Mouse (Mus musculus): ENCODE measurements around the gene Hectd4. TPM values are rescaled to one million over a fixed set of nuclear protein-coding genes. Genes with fewer than 3 reads are reported as not detected.

Gene Hectd4
- polyA plus RNA-seq, 1 experiment from 2014 or later = 2.2 TPM

DNA sequence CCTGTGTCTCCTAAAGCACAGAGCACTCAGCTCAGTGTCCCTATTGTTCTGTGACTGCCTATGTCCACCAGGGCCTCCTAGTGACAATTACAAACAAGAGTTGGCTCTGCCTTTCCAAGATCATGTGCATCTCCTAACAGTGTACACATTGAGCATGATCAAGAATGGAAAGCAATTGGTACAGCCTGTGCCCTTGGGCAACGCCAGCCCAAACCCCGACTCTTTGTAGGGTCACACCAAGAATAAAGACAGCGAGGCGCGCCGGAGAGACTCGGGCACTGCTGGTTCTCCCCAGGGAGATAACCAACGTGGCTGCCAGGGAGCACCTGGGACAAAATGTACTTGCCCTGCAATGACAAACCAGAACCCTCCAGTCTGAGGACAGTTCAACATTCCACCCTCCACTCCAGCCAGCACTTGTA, 32.4 kb upstream of the Hectd4 start:
- Histone ChIP-seq H3K27ac (ENCODE audit: low read depth, low read length) (no peak overlapping the region), H3K27me3 (replicated peaks; ENCODE audit: control insufficient read depth, insufficient read depth, low read length) (no peaks in the 10 kb centered on the region), H3K9me3 (ENCODE audit: control insufficient read depth) (no peaks in the 10 kb centered on the region), H3K4me3 (ENCODE audit: low read depth, low read length) (no peak overlapping the region), H3K36me3 (ENCODE audit: control insufficient read depth, insufficient read depth) (no peaks in the 10 kb centered on the region), H3K9ac (ENCODE audit: low read depth, low read length) (no peak overlapping the region), H3K4me2 (replicated peaks; ENCODE audit: low read depth) (no peak overlapping the region), H3K4me1 (replicated peaks; ENCODE audit: control insufficient read depth, insufficient read depth, low read length) (peaks cover 11% of the 10 kb centered on the region)
- TF ChIP-seq CTCF (IDR thresholded peaks at IDR 0.05; ENCODE audit: low read depth) = no peak; the same call in 1 of the 2 replicates
- WGBS = 89% methylated on average over 8 of the region's 8 CpGs
- no peak for ATAC-seq

GRCm38 (mm10) chr5:121188265-121188664, 31.8 kb upstream of the Hectd4 start:
- Histone ChIP-seq H3K36me3 (ENCODE audit: control insufficient read depth, insufficient read depth) (no peaks in the 10 kb centered on the region), H3K4me1 (replicated peaks; ENCODE audit: control insufficient read depth, insufficient read depth, low read length) (peaks cover 11% of the 10 kb centered on the region), H3K27me3 (replicated peaks; ENCODE audit: control insufficient read depth, insufficient read depth, low read length) (no peaks in the 10 kb centered on the region), H3K4me2 (replicated peaks; ENCODE audit: low read depth) (no peak overlapping the region), H3K9me3 (ENCODE audit: control insufficient read depth) (no peaks in the 10 kb centered on the region), H3K27ac (ENCODE audit: low read depth, low read length) (no peak overlapping the region), H3K9ac (ENCODE audit: low read depth, low read length) (no peak overlapping the region), H3K4me3 (ENCODE audit: low read depth, low read length) (no peak overlapping the region)
- ATAC-seq = no peak
- TF ChIP-seq CTCF (IDR thresholded peaks at IDR 0.05; ENCODE audit: low read depth) = no peak
- WGBS = 89% methylated on average over 9 of the region's 9 CpGs

GRCm38 (mm10) chr5:121189182-121189581, 30.8 kb upstream of the Hectd4 start:
- Histone ChIP-seq H3K9ac (ENCODE audit: low read depth, low read length) (no peak overlapping the region), H3K4me1 (replicated peaks; ENCODE audit: control insufficient read depth, insufficient read depth, low read length) (peaks cover 11% of the 10 kb centered on the region), H3K9me3 (ENCODE audit: control insufficient read depth) (no peaks in the 10 kb centered on the region), H3K4me3 (ENCODE audit: low read depth, low read length) (no peak overlapping the region), H3K27me3 (replicated peaks; ENCODE audit: control insufficient read depth, insufficient read depth, low read length) (no peaks in the 10 kb centered on the region), H3K27ac (ENCODE audit: low read depth, low read length) (no peak overlapping the region), H3K36me3 (ENCODE audit: control insufficient read depth, insufficient read depth) (no peaks in the 10 kb centered on the region), H3K4me2 (replicated peaks; ENCODE audit: low read depth) (no peak overlapping the region)
- ATAC-seq = peak; percentile 61
- TF ChIP-seq CTCF (IDR thresholded peaks at IDR 0.05; ENCODE audit: low read depth) = no peak
- 33% methylated on average over 9 of the region's 9 CpGs for WGBS

DNA sequence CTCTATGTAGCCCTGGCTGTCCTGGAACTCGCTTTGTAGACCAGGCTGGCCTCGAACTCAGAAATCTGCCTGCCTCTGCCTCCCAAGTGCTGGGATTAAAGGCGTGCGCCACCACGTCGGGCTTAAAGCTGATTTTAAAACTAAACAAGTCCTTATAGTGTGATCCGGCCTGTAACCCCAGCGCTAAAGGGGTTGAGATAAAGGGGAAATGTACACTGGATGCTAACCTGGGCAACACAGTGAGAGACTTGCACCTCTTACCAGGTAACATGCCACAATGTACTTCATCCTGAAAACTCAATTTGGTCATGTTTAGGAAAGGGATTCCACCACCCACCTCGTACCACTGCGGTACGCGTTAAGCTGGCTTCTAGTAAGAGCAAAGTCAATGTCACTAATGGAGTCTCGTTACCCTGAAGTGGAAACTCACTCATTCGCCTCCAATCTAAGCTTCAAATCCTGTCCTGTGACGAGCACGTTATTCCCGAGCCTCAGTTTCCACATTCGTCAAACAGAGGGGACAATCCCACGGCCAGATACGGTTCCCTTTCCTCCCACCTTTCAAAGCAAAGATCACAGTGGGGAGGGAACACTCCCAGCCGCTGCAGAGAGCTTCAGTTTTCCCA, 29.7 kb upstream of the Hectd4 start:
- Histone ChIP-seq H3K9ac (ENCODE audit: low read depth, low read length) (peak overlapping the region; percentile 98), H3K9me3 (ENCODE audit: control insufficient read depth) (no peaks in the 10 kb centered on the region), H3K36me3 (ENCODE audit: control insufficient read depth, insufficient read depth) (no peaks in the 10 kb centered on the region), H3K27ac (ENCODE audit: low read depth, low read length) (peak overlapping the region; percentile 93), H3K4me3 (ENCODE audit: low read depth, low read length) (peak overlapping the region; percentile 95), H3K4me2 (replicated peaks; ENCODE audit: low read depth) (peak overlapping the region; percentile 82), H3K4me1 (replicated peaks; ENCODE audit: control insufficient read depth, insufficient read depth, low read length) (0 out of 2 replicates have a peak, but pooled peaks cover 4% of the 10 kb centered on the region), H3K27me3 (replicated peaks; ENCODE audit: control insufficient read depth, insufficient read depth, low read length) (no peaks in the 10 kb centered on the region)
- WGBS = 25% methylated on average over 21 of the region's 21 CpGs
- TF ChIP-seq CTCF (IDR thresholded peaks at IDR 0.05; ENCODE audit: low read depth) = no peak
- no peak for ATAC-seq

DNA sequence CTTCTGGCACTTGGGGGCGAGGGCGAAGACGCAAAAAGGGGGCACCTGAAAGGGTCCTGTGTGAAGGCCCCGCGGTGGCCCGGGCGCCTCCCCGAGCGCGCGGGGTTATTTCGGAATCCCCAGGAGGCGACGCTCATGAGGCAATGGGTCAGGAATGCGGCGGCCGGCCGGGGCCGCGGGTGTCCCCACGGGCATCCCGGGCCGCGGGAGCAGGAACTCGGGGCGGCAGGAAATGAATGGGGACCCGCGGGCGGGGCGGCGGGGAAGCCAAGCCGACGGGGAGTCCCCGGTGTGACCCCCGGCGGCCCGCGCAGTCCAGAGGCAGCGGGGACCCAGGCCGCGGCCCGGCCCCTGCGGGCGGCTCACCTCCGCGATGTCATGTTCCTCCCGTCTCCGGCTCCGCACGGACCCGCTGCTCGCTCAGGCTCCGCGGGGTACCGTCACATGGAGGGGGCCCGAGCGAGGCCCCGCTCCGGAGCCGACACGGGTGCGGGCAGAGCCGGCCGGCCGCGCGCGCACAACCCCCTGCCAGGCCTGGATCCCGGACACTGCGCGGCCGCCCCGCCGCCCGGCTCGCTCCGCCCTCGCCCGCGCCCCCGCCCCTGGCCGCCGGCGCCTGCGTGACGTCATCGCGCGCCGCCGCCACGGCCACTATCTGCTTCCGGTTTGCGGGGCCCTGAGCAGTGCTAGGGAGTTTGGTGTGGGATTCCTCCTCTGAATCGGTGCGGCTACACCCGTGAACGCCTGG, 29.0 kb upstream of the Hectd4 start, which contains the start of gene Ptpn11:
TSS of gene Ptpn11 (minus strand) at position 562 of the 748 bp plus-strand sequence.
- peak; percentile 89 for ATAC-seq
- Histone ChIP-seq H3K27ac (ENCODE audit: low read depth, low read length) (peak within 1 kb of the TSS; percentile 93), H3K36me3 (ENCODE audit: control insufficient read depth, insufficient read depth) (no peaks in the 10 kb centered on the region), H3K4me2 (replicated peaks; ENCODE audit: low read depth) (peak within 1 kb of the TSS; percentile 82), H3K27me3 (replicated peaks; ENCODE audit: control insufficient read depth, insufficient read depth, low read length) (no peaks in the 10 kb centered on the region), H3K9me3 (ENCODE audit: control insufficient read depth) (no peaks in the 10 kb centered on the region), H3K9ac (ENCODE audit: low read depth, low read length) (peak within 1 kb of the TSS; percentile 98), H3K4me3 (ENCODE audit: low read depth, low read length) (peak within 1 kb of the TSS; percentile 95), H3K4me1 (replicated peaks; ENCODE audit: control insufficient read depth, insufficient read depth, low read length) (0 out of 2 replicates have a peak, but pooled peaks cover 4% of the 10 kb centered on the region)
- peak; percentile 31; the same call in 1 of the 2 replicates for TF ChIP-seq CTCF (IDR thresholded peaks at IDR 0.05; ENCODE audit: low read depth)
- WGBS = under 1% methylated on average over 75 of the region's 98 CpGs

DNA sequence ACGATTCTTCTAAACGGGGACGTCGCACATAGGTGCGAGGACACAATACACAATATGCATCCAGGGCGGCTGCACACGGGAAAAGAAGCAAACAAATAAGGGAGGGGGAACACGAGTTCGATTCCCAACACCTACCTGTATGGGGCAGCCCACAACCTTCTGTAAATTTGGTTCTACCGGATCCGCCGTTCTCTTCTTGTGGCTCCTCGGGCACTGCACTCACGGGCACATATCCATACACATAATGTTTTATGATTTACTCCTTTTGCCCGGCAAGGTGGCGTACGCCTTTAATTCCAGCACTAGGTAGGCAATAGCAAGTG, 28.5 kb upstream of the Hectd4 start:
- 9% methylated on average over 17 of the region's 17 CpGs for WGBS
- Histone ChIP-seq H3K36me3 (ENCODE audit: control insufficient read depth, insufficient read depth) (no peaks in the 10 kb centered on the region), H3K4me1 (replicated peaks; ENCODE audit: control insufficient read depth, insufficient read depth, low read length) (0 out of 2 replicates have a peak, but pooled peaks cover 4% of the 10 kb centered on the region), H3K27ac (ENCODE audit: low read depth, low read length) (peak overlapping the region; percentile 93), H3K27me3 (replicated peaks; ENCODE audit: control insufficient read depth, insufficient read depth, low read length) (no peaks in the 10 kb centered on the region), H3K9me3 (ENCODE audit: control insufficient read depth) (no peaks in the 10 kb centered on the region), H3K4me2 (replicated peaks; ENCODE audit: low read depth) (peak overlapping the region; percentile 82), H3K4me3 (ENCODE audit: low read depth, low read length) (peak overlapping the region; percentile 95), H3K9ac (ENCODE audit: low read depth, low read length) (peak overlapping the region; percentile 98)
- no peak; the same call in 1 of the 2 replicates for ATAC-seq
- no peak for TF ChIP-seq CTCF (IDR thresholded peaks at IDR 0.05; ENCODE audit: low read depth)

Measured in intestine, postnatal 0 days (tissue).